Mouse (Mus musculus): ENCODE data around the gene Tnfaip8l1.
A peak's percentile ranks its signal among the peaks of the same experiment; 100 is the strongest.

The Tnfaip8l1 gene

GRCm38 (mm10) chr17:56183658-56184103 is 21.4 kb downstream of the Tnfaip8l1 start, which contains the start of gene Mydgf:
Mydgf (minus strand) TSS chr17:56183920.
- peak; percentile 86 for DNase-seq (ENCODE audit: low read depth)

- no peak for DNase-seq (ENCODE audit: low read depth)
Measured at GRCm38 (mm10) chr17:56185281-56186141, 23.2 kb downstream of the Tnfaip8l1 start.

- DNase-seq (ENCODE audit: low read depth) = no peak
Measured at GRCm38 (mm10) chr17:56191266-56191665, 29.0 kb downstream of the Tnfaip8l1 start.

GRCm38 (mm10) chr17:56194357-56194756 is 32.1 kb downstream of the Tnfaip8l1 start:
- DNase-seq (ENCODE audit: low read depth) = no peak

GRCm38 (mm10) chr17:56194765-56195164 is 32.5 kb downstream of the Tnfaip8l1 start:
- no peak for DNase-seq (ENCODE audit: low read depth)

GRCm38 (mm10) chr17:56196860-56197259 is 34.6 kb downstream of the Tnfaip8l1 start:
- DNase-seq (ENCODE audit: low read depth) = no peak

- DNase-seq (ENCODE audit: low read depth) = no peak
Measured at GRCm38 (mm10) chr17:56200586-56200985, 38.3 kb downstream of the Tnfaip8l1 start.

- no peak for DNase-seq (ENCODE audit: low read depth)
Measured at GRCm38 (mm10) chr17:56201642-56202041, 39.4 kb downstream of the Tnfaip8l1 start.

- DNase-seq (ENCODE audit: low read depth) = no peak
Measured at GRCm38 (mm10) chr17:56202476-56202875, 40.2 kb downstream of the Tnfaip8l1 start.

GRCm38 (mm10) chr17:56203729-56204128 is 41.5 kb downstream of the Tnfaip8l1 start:
- no peak for DNase-seq (ENCODE audit: low read depth)

- DNase-seq (ENCODE audit: low read depth) = no peak
Measured at GRCm38 (mm10) chr17:56206276-56206884, 44.1 kb downstream of the Tnfaip8l1 start.

GRCm38 (mm10) chr17:56206986-56207674 is 44.9 kb downstream of the Tnfaip8l1 start:
- DNase-seq (ENCODE audit: low read depth) = no peak

- DNase-seq (ENCODE audit: low read depth) = no peak
Measured at GRCm38 (mm10) chr17:56207963-56208530, 45.8 kb downstream of the Tnfaip8l1 start.

- DNase-seq (ENCODE audit: low read depth) = no peak
Measured at GRCm38 (mm10) chr17:56208821-56209220, 46.5 kb downstream of the Tnfaip8l1 start.

GRCm38 (mm10) chr17:56211090-56211489 is 48.8 kb downstream of the Tnfaip8l1 start:
- no peak for DNase-seq (ENCODE audit: low read depth)

GRCm38 (mm10) chr17:56212676-56213075 is 50.4 kb downstream of the Tnfaip8l1 start:
- no peak for DNase-seq (ENCODE audit: low read depth)

GRCm38 (mm10) chr17:56214229-56214628 is 52.0 kb downstream of the Tnfaip8l1 start:
- no peak for DNase-seq (ENCODE audit: low read depth)

- DNase-seq (ENCODE audit: low read depth) = no peak
Measured at GRCm38 (mm10) chr17:56217670-56218069, 55.4 kb downstream of the Tnfaip8l1 start.

GRCm38 (mm10) chr17:56218377-56219191 is 56.3 kb downstream of the Tnfaip8l1 start, which contains the start of gene Dpp9:
Dpp9 (minus strand) TSS chr17:56218905.
- peak; percentile 96 for DNase-seq (ENCODE audit: low read depth)

GRCm38 (mm10) chr17:56219251-56219650 is 57.0 kb downstream of the Tnfaip8l1 start:
- no peak for DNase-seq (ENCODE audit: low read depth)

- DNase-seq (ENCODE audit: low read depth) = no peak
Measured at GRCm38 (mm10) chr17:56219805-56220204, 57.5 kb downstream of the Tnfaip8l1 start.

Data from fibroblast of lung, adult 2 months (primary cell).